Comparison of ENCODE assay signal across 17 mouse cellular contexts in genomic region chr1:160691196-160691590, GRCm38 (mm10).
"Had no signal": no experiment of that assay in that cellular context is flagged by ENCODE, and none has a peak within 500 bp of the region (broad histone marks: within the 10 kb centered on the region; RNA-seq: fewer than 3 reads in every experiment).

No protein-coding gene starts in this region.

- H3K36me3 ChIP-seq: neural tube, embryonic 12.5 days; neural tube, embryonic 13.5 days; neural tube, embryonic 15.5 days; stomach, embryonic 15.5 days had no signal

- H3K27me3 ChIP-seq: neural tube, embryonic 12.5 days; neural tube, embryonic 13.5 days; neural tube, embryonic 15.5 days; stomach, embryonic 15.5 days had no signal

- DNase-seq: retina, postnatal 1 day; right cerebral cortex, adult 18-20 months; right cerebral cortex, postnatal 14 days; right cerebral cortex, postnatal 25 days; right cerebral cortex, postnatal 4 days; spleen, adult 18-20 months; thymus, adult 18-20 months; thymus, adult 2 months; thymus, postnatal 14 days; thymus, postnatal 25 days; thymus, postnatal 36 days; thymus, postnatal 4 days had no signal

- H3K9me3 ChIP-seq: neural tube, embryonic 12.5 days; neural tube, embryonic 15.5 days; stomach, embryonic 15.5 days had no signal

- H3K4me1 ChIP-seq: neural tube, embryonic 12.5 days; neural tube, embryonic 15.5 days; stomach, embryonic 15.5 days had no signal

- H3K4me2 ChIP-seq: neural tube, embryonic 12.5 days; neural tube, embryonic 13.5 days; neural tube, embryonic 15.5 days; stomach, embryonic 15.5 days had no signal

- H3K27ac ChIP-seq: neural tube, embryonic 12.5 days; neural tube, embryonic 13.5 days; neural tube, embryonic 15.5 days; stomach, embryonic 15.5 days; stomach, postnatal 0 days had no signal

- H3K4me3 ChIP-seq: neural tube, embryonic 12.5 days; neural tube, embryonic 13.5 days; neural tube, embryonic 15.5 days; stomach, embryonic 15.5 days had no signal

- H3K9ac ChIP-seq: neural tube, embryonic 12.5 days; neural tube, embryonic 13.5 days; neural tube, embryonic 15.5 days; stomach, embryonic 15.5 days had no signal
